Mouse (Mus musculus): ENCODE results near the gene Dimt1.
"Not testable (repeated sequence)": the region's sequence is repeated elsewhere in the genome, so short reads cannot be mapped to it uniquely, and the experiment has no call there.

Gene Dimt1

GRCm38 (mm10) chr13:106960557-106960956, 13.6 kb downstream of the Dimt1 start:
- DNase-seq (ENCODE audit: extremely low spot score, low read depth, low spot score): no peak

- no peak for DNase-seq (ENCODE audit: extremely low spot score, low read depth, low spot score)
Measured at GRCm38 (mm10) chr13:106961496-106961895, 14.6 kb downstream of the Dimt1 start.

- no peak for DNase-seq (ENCODE audit: extremely low spot score, low read depth, low spot score)
Measured at GRCm38 (mm10) chr13:106996891-106997290, 50.0 kb downstream of the Dimt1 start.

GRCm38 (mm10) chr13:106997557-106997956, 50.6 kb downstream of the Dimt1 start:
- not testable (repeated sequence) for DNase-seq (ENCODE audit: extremely low spot score, low read depth, low spot score)

GRCm38 (mm10) chr13:106998026-106998425, 51.1 kb downstream of the Dimt1 start:
- no peak for DNase-seq (ENCODE audit: extremely low spot score, low read depth, low spot score)

GRCm38 (mm10) chr13:106998671-106999070, 51.7 kb downstream of the Dimt1 start:
- DNase-seq (ENCODE audit: extremely low spot score, low read depth, low spot score): no peak

GRCm38 (mm10) chr13:107003211-107003610, 56.3 kb downstream of the Dimt1 start:
- no peak for DNase-seq (ENCODE audit: extremely low spot score, low read depth, low spot score)

- no peak for DNase-seq (ENCODE audit: extremely low spot score, low read depth, low spot score)
Measured at GRCm38 (mm10) chr13:107008174-107008573, 61.2 kb downstream of the Dimt1 start.

Measured in hindlimb bud, embryonic 11.5 days (tissue).